Mouse (Mus musculus): ENCODE data around the gene Phlpp2. TPM values are rescaled to one million over a fixed set of nuclear protein-coding genes. Genes with fewer than 3 reads are reported as not detected.

The Phlpp2 gene
- total RNA-seq, 1 experiment: 2.9 TPM

- in situ Hi-C loops (cut with MboI; ENCODE audit: low sequenced_read_pairs in 2 of 2, unreplicated experiment in 2 of 2): no loop called here
- no peak overlapping the region for H3K9ac ChIP-seq (ENCODE audit: insufficient read depth, low read depth, low read length, poor library complexity, severe bottlenecking)
- TF ChIP-seq CHD2 (IDR thresholded peaks at IDR 0.05; ENCODE audit: low read depth, low read length) (no peak), MAFK (IDR thresholded peaks at IDR 0.05; ENCODE audit: insufficient read depth, low read depth, low read length) (no peak), ZNF384 (IDR thresholded peaks at IDR 0.05; ENCODE audit: low read depth, low read length) (no peak), HCFC1 (IDR thresholded peaks at IDR 0.05; ENCODE audit: borderline replicate concordance, insufficient read depth, low read length) (no peak), ZC3H11A (IDR thresholded peaks at IDR 0.05; ENCODE audit: borderline replicate concordance, low read depth, low read length) (no peak)
Observed at GRCm38 (mm10) chr8:109945694-109946093, 77.4 kb downstream of the Phlpp2 start.

GRCm38 (mm10) chr8:109946272-109946671 is 77.9 kb downstream of the Phlpp2 start:
- in situ Hi-C loops (cut with MboI; ENCODE audit: low sequenced_read_pairs in 2 of 2, unreplicated experiment in 2 of 2): no loop called here
- TF ChIP-seq CHD2 (IDR thresholded peaks at IDR 0.05; ENCODE audit: low read depth, low read length) (no peak), ZC3H11A (IDR thresholded peaks at IDR 0.05; ENCODE audit: borderline replicate concordance, low read depth, low read length) (no peak), ZNF384 (IDR thresholded peaks at IDR 0.05; ENCODE audit: low read depth, low read length) (no peak), HCFC1 (IDR thresholded peaks at IDR 0.05; ENCODE audit: borderline replicate concordance, insufficient read depth, low read length) (no peak), MAFK (IDR thresholded peaks at IDR 0.05; ENCODE audit: insufficient read depth, low read depth, low read length) (no peak)
- H3K36me3 ChIP-seq (ENCODE audit: control insufficient read depth, insufficient read depth, low read length, poor library complexity, severe bottlenecking): no peaks in the 10 kb centered on the region

More at GRCm38 (mm10) chr8:109945694-109946093, 77.4 kb downstream of the Phlpp2 start:
- Histone ChIP-seq H3K9me3 (ENCODE audit: control insufficient read depth, insufficient read depth, low read depth, low read length) (no peaks in the 10 kb centered on the region), H3K4me3 (ENCODE audit: insufficient read depth in 1 of 2, low read depth in 1 of 2, low read length in 2 of 2, poor library complexity in 1 of 2, severe bottlenecking in 1 of 2) (no peak overlapping the region), H3K27ac (ENCODE audit: insufficient read depth, low read depth, low read length, poor library complexity, severe bottlenecking) (no peak overlapping the region), H3K36me3 (ENCODE audit: control insufficient read depth, insufficient read depth, low read length, poor library complexity, severe bottlenecking) (no peaks in the 10 kb centered on the region), H3K4me1 (ENCODE audit: control insufficient read depth in 2 of 2, insufficient read depth in 2 of 2, low read length in 2 of 2, poor library complexity in 1 of 2) (0 out of 4 replicates have a peak, but pooled peaks cover 0 to 2% of the 10 kb centered on the region in 2 experiments)
- no peak for DNase-seq (ENCODE audit: low read depth, low spot score)

GRCm38 (mm10) chr8:109947447-109948284 is 79.3 kb downstream of the Phlpp2 start:
- Histone ChIP-seq H3K9me3 (ENCODE audit: control insufficient read depth, insufficient read depth, low read depth, low read length) (no peaks in the 10 kb centered on the region), H3K4me3 (ENCODE audit: insufficient read depth in 1 of 2, low read depth in 1 of 2, low read length in 2 of 2, poor library complexity in 1 of 2, severe bottlenecking in 1 of 2) (peak overlapping the region; percentile 55), H3K9ac (ENCODE audit: insufficient read depth, low read depth, low read length, poor library complexity, severe bottlenecking) (peak overlapping the region; percentile 10; the same call in 1 of the 2 replicates), H3K36me3 (ENCODE audit: control insufficient read depth, insufficient read depth, low read length, poor library complexity, severe bottlenecking) (no peaks in the 10 kb centered on the region), H3K4me1 (ENCODE audit: control insufficient read depth in 2 of 2, insufficient read depth in 2 of 2, low read length in 2 of 2, poor library complexity in 1 of 2) (0 out of 4 replicates have a peak, but pooled peaks cover 0 to 2% of the 10 kb centered on the region in 2 experiments), H3K27ac (ENCODE audit: insufficient read depth, low read depth, low read length, poor library complexity, severe bottlenecking) (no peak overlapping the region)
- peak; percentile 56 for DNase-seq (ENCODE audit: low read depth, low spot score)
- in situ Hi-C loops (cut with MboI; ENCODE audit: low sequenced_read_pairs in 2 of 2, unreplicated experiment in 2 of 2): no loop called here
- TF ChIP-seq ZC3H11A (IDR thresholded peaks at IDR 0.05; ENCODE audit: borderline replicate concordance, low read depth, low read length) (no peak), HCFC1 (IDR thresholded peaks at IDR 0.05; ENCODE audit: borderline replicate concordance, insufficient read depth, low read length) (no peak), ZNF384 (IDR thresholded peaks at IDR 0.05; ENCODE audit: low read depth, low read length) (peak; percentile 77), CHD2 (IDR thresholded peaks at IDR 0.05; ENCODE audit: low read depth, low read length) (no peak)

More at GRCm38 (mm10) chr8:109946272-109946671, 77.9 kb downstream of the Phlpp2 start:
- no peak for DNase-seq (ENCODE audit: low read depth, low spot score)
- 0 out of 4 replicates have a peak, but pooled peaks cover 0 to 2% of the 10 kb centered on the region in 2 experiments for H3K4me1 ChIP-seq (ENCODE audit: control insufficient read depth in 2 of 2, insufficient read depth in 2 of 2, low read length in 2 of 2, poor library complexity in 1 of 2)
- no peaks in the 10 kb centered on the region for H3K9me3 ChIP-seq (ENCODE audit: control insufficient read depth, insufficient read depth, low read depth, low read length)
- no peak overlapping the region for H3K27ac ChIP-seq (ENCODE audit: insufficient read depth, low read depth, low read length, poor library complexity, severe bottlenecking)
- no peak overlapping the region for H3K4me3 ChIP-seq (ENCODE audit: insufficient read depth in 1 of 2, low read depth in 1 of 2, low read length in 2 of 2, poor library complexity in 1 of 2, severe bottlenecking in 1 of 2)
- H3K9ac ChIP-seq (ENCODE audit: insufficient read depth, low read depth, low read length, poor library complexity, severe bottlenecking): no peak overlapping the region

DNA sequence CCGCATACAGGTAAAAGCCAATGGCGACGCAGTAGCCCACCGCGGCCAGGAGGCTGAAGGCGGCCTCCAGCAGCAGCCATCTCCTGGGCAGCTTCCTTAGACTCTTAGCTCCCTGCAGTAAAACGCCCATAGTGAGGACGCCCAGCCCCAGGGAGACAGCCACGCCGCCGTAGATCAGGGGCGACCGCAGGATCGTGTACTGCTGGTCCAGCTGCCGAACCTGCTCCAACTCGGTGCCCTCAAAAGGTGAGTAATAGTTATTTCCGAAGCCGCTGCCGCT is 79.9 kb downstream of the Phlpp2 start:
- Histone ChIP-seq H3K9me3 (ENCODE audit: control insufficient read depth, insufficient read depth, low read depth, low read length) (no peaks in the 10 kb centered on the region), H3K4me3 (ENCODE audit: insufficient read depth in 1 of 2, low read depth in 1 of 2, low read length in 2 of 2, poor library complexity in 1 of 2, severe bottlenecking in 1 of 2) (peak overlapping the region; percentile 55), H3K27ac (ENCODE audit: insufficient read depth, low read depth, low read length, poor library complexity, severe bottlenecking) (no peak overlapping the region), H3K9ac (ENCODE audit: insufficient read depth, low read depth, low read length, poor library complexity, severe bottlenecking) (peak overlapping the region; percentile 10; the same call in 1 of the 2 replicates), H3K4me1 (ENCODE audit: control insufficient read depth in 2 of 2, insufficient read depth in 2 of 2, low read length in 2 of 2, poor library complexity in 1 of 2) (0 out of 4 replicates have a peak, but pooled peaks cover 0 to 2% of the 10 kb centered on the region in 2 experiments), H3K36me3 (ENCODE audit: control insufficient read depth, insufficient read depth, low read length, poor library complexity, severe bottlenecking) (no peaks in the 10 kb centered on the region)
- TF ChIP-seq HCFC1 (IDR thresholded peaks at IDR 0.05; ENCODE audit: borderline replicate concordance, insufficient read depth, low read length): no peak
- TF ChIP-seq ZNF384 (IDR thresholded peaks at IDR 0.05; ENCODE audit: low read depth, low read length): no peak
- no peak for TF ChIP-seq CHD2 (IDR thresholded peaks at IDR 0.05; ENCODE audit: low read depth, low read length)
- no peak for TF ChIP-seq ZC3H11A (IDR thresholded peaks at IDR 0.05; ENCODE audit: borderline replicate concordance, low read depth, low read length)
- no peak for TF ChIP-seq MAFK (IDR thresholded peaks at IDR 0.05; ENCODE audit: insufficient read depth, low read depth, low read length)
- no peak for DNase-seq (ENCODE audit: low read depth, low spot score)
- in situ Hi-C loops (cut with MboI; ENCODE audit: low sequenced_read_pairs in 2 of 2, unreplicated experiment in 2 of 2): no loop called here

All from ES-E14 (cell line).